Mouse (Mus musculus) thymus, postnatal 0 days (tissue): Measurements from ENCODE around the gene Vegfa. TPM values are rescaled to one million over a fixed set of nuclear protein-coding genes. Genes with fewer than 3 reads are reported as not detected.

ENCODE experiments used
- polyA plus RNA-seq: library from polyadenylated mRNA; unstranded; fragments of >200 nt; fragmentation: Nextera tagmentation; extraction: Ambion mirVana; gene quantifications from 2 replicates; pipeline ENCODE4 v1.2.1, GENCODE M21; 2015

Gene Vegfa
- polyA plus RNA-seq, 1 experiment from 2014 or later, result 1.3 TPM

Other genes starting within 250 kb of the Vegfa start
- gene Mrps18a, start 78.6 kb upstream of the Vegfa start, polyA plus RNA-seq, result 126 TPM in 2 replicates
- 2.0 and 2.7 TPM in 2 replicates for gene Rsph9, start 111.8 kb upstream of the Vegfa start, polyA plus RNA-seq
- 61.6 and 62.3 TPM in 2 replicates for gene Mad2l1bp, start 121.2 kb upstream of the Vegfa start, polyA plus RNA-seq
- 31.4 and 37.6 TPM in 2 replicates for gene Gtpbp2, start 128.7 kb upstream of the Vegfa start, polyA plus RNA-seq
- 21.5 and 24.0 TPM in 2 replicates for gene Polh, start 170.3 kb upstream of the Vegfa start, polyA plus RNA-seq
- gene Xpo5, start 170.4 kb upstream of the Vegfa start, polyA plus RNA-seq, result 25.2 and 26.8 TPM in 2 replicates
- 69.4 and 71.2 TPM in 2 replicates for gene Polr1c, start 215.7 kb upstream of the Vegfa start, polyA plus RNA-seq
- 119 and 124 TPM in 2 replicates for gene Yipf3, start 215.7 kb upstream of the Vegfa start, polyA plus RNA-seq
- gene Lrrc73, start 221.2 kb upstream of the Vegfa start, polyA plus RNA-seq, result 1.1 and 1.2 TPM in 2 replicates